8 mouse cellular contexts compared by ENCODE assay signal in the genomic region with DNA sequence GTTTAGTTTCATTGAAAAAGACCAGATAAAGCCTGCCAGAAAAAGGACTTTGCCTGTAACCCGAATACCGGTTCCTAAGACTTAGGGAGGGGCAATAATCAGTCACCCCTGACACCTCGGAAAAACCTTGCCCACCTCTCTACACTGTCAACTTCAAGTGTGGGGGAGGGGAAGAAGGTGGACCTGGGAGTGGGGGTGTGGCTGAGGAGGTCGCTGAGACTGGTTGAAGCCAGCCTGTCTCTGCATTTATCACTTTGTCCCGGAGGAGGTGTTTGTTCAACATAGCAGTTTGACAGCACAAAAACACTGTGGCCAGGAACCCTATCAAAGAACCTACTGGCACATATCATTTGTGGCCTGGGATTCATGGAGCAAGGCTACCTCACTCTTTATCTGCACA. TPM values are rescaled to one million over a fixed set of nuclear protein-coding genes. Genes with fewer than 3 reads are reported as not detected.
DNase-seq lines count a peak whose midpoint lies in the region; ATAC-seq and TF ChIP-seq lines count a peak whose summit lies in the region.

No protein-coding gene starts in this region.

- peak overlapping the region; percentile 48 for H3K4me2 ChIP-seq in heart, postnatal 0 days (ENCODE audit: low read depth, low read length)
- 0 out of 2 replicates have a peak overlapping the region, but pooled peaks have one; percentile 6 for H3K4me2 ChIP-seq in liver, embryonic 11.5 days

- intact Hi-C loops in heart, postnatal 36 days (cut with DNase I) = no loop called here

- peak; percentile 93 for DNase-seq in heart, adult 11 months
- no peak for DNase-seq in heart, postnatal 36 days
- DNase-seq in R1 (ENCODE audit: low read depth, low spot score) = peak; percentile 25
- DNase-seq in heart, postnatal 0 days (ENCODE audit: low spot score) = no peak
- no peak for DNase-seq in liver, embryonic 11.5 days (ENCODE audit: low spot score)
- DNase-seq in frontal cortex, adult 2 months (ENCODE audit: extremely low spot score in 1 of 2, low spot score in 1 of 2) = no peak
- no peak for DNase-seq in MN1 (ENCODE audit: low spot score)

- peak; percentile 50 for ATAC-seq in heart, postnatal 0 days (ENCODE audit: insufficient read depth, low read depth)
- peak; percentile 54 for ATAC-seq in liver, embryonic 11.5 days (replicated peaks; ENCODE audit: low FRiP score)
- no peak for ATAC-seq in granulocyte monocyte progenitor cell, adult 5-6 weeks (replicated peaks; ENCODE audit: poor library complexity, severe bottlenecking)

- H3K4me1 ChIP-seq in heart, postnatal 0 days (ENCODE audit: control insufficient read depth, insufficient read depth) = peaks cover 57% of the 10 kb centered on the region
- peaks cover 52% of the 10 kb centered on the region for H3K4me1 ChIP-seq in liver, embryonic 11.5 days (replicated peaks; ENCODE audit: control insufficient read depth, insufficient read depth, low read length)

- no peaks in the 10 kb centered on the region for H3K9me3 ChIP-seq in heart, postnatal 0 days (replicated peaks; ENCODE audit: control insufficient read depth, low read length)
- no peaks in the 10 kb centered on the region for H3K9me3 ChIP-seq in liver, embryonic 11.5 days (ENCODE audit: control insufficient read depth, low read length)

- H3K27me3 ChIP-seq in heart, postnatal 0 days (ENCODE audit: control insufficient read depth, insufficient read depth, low read length) = no peaks in the 10 kb centered on the region
- H3K27me3 ChIP-seq in liver, embryonic 11.5 days (replicated peaks; ENCODE audit: control insufficient read depth, insufficient read depth, low read length) = no peaks in the 10 kb centered on the region

- H3K9ac ChIP-seq in heart, postnatal 0 days (replicated peaks; ENCODE audit: low read depth, low read length) = no peak overlapping the region; the same call in 1 of the 2 replicates
- H3K9ac ChIP-seq in liver, embryonic 11.5 days (ENCODE audit: low read depth, low read length) = no peak overlapping the region

- peak overlapping the region; percentile 36 for H3K27ac ChIP-seq in heart, postnatal 0 days (ENCODE audit: low read depth)
- no peak overlapping the region for H3K27ac ChIP-seq in liver, embryonic 11.5 days (ENCODE audit: low read depth, low read length)

- TF ChIP-seq EP300 in heart, postnatal 0 days (IDR thresholded peaks at IDR 0.05; ENCODE audit: low read depth) = no peak

- H3K36me3 ChIP-seq in heart, postnatal 0 days (replicated peaks; ENCODE audit: control insufficient read depth, insufficient read depth, low read length) = peaks cover 4% of the 10 kb centered on the region; the same call in 1 of the 2 replicates
- no peaks in the 10 kb centered on the region for H3K36me3 ChIP-seq in liver, embryonic 11.5 days (ENCODE audit: control insufficient read depth, insufficient read depth, low read length)

- 0 out of 2 replicates have a peak overlapping the region, but pooled peaks have one; percentile 2 for H3K4me3 ChIP-seq in heart, postnatal 0 days (ENCODE audit: low read depth, low read length)
- H3K4me3 ChIP-seq in liver, embryonic 11.5 days (ENCODE audit: low read depth, low read length) = no peak overlapping the region

- WGBS in heart, postnatal 0 days = 11% methylated on average over 5 of the region's 5 CpGs
- 6% methylated on average over 5 of the region's 5 CpGs for WGBS in liver, embryonic 11.5 days

- no peak for TF ChIP-seq CTCF in heart, postnatal 0 days (IDR thresholded peaks at IDR 0.05; ENCODE audit: low read depth)

RNA-seq across cellular contexts. Expression of a gene that starts 19.2 kb away (rescaled TPM):
- 10 to 100 TPM; 53.1 to 54.2 TPM for total RNA-seq in heart, postnatal 36 days (2021)
- total RNA-seq in heart, postnatal 0 days (2014; rRNA removed; ENCODE audit: low replicate concordance) = 36.4 and 41.2 TPM in 2 replicates
- polyA plus RNA-seq in heart, postnatal 0 days (2015; fragmentation: Nextera tagmentation; extraction: Ambion mirVana) = 13.4 and 13.6 TPM in 2 replicates
- polyA plus RNA-seq in liver, embryonic 11.5 days (2014; fragmentation: Nextera tagmentation; extraction: Ambion mirVana) = 32.8 and 33.2 TPM in 2 replicates
- total RNA-seq in granulocyte monocyte progenitor cell, adult 5-6 weeks (2014; fragmentation: Nextera tagmentation) = 286 and 309 TPM in 2 replicates
- total RNA-seq in granulocyte monocyte progenitor cell, adult 5-6 weeks (2017) = 167 and 168 TPM in 2 replicates
- 97.6 and 109 TPM in 2 replicates for polyA plus RNA-seq in frontal cortex, adult 2 months (2012; rRNA removed)

Comparison
In these comparisons a context has a peak if more than half of its experiments do, and no peak if none do; other contexts are left out.
1. DNase-seq: peak in heart, adult 11 months (single experiment) and R1 (single experiment); none in heart, postnatal 36 days (0 of 2), heart, postnatal 0 days (single experiment), liver, embryonic 11.5 days (single experiment), frontal cortex, adult 2 months (0 of 2) and MN1 (single experiment).